26 mouse cellular contexts compared by ENCODE assay signal in the genomic region with DNA sequence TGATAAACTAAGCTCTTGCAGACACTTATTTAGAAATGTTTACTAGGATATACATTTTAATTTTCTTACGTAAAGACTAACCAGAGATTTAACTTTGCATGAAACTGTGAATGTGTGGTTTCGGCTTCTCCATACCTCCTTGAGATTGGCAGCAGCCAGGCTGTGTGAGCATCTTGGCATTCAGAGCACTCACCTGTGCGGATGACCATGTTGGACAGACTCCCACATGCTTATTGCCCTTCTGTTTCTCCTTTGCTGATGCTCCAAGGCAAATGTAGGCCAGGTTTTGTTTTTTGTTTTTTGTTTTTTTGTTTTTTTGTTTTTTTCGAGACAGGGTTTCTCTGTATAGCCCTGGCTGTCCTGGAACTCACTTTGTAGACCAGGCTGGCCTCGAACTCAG. TPM values are rescaled to one million over a fixed set of nuclear protein-coding genes. Genes with fewer than 3 reads are reported as not detected.
DNase-seq lines count a peak whose midpoint lies in the region; ATAC-seq and TF ChIP-seq lines count a peak whose summit lies in the region.
"Had no signal": no experiment of that assay in that cellular context is flagged by ENCODE, and none has a peak within 500 bp of the region (broad histone marks: within the 10 kb centered on the region; RNA-seq: fewer than 3 reads in every experiment).

No protein-coding gene starts in this region.

- H3K27ac ChIP-seq in heart, embryonic 10.5 days: no peak overlapping the region
- no peak overlapping the region for H3K27ac ChIP-seq in stomach, postnatal 0 days (replicated peaks)
- H3K27ac ChIP-seq: embryonic facial prominence, embryonic 12.5 days; embryonic facial prominence, embryonic 15.5 days; gastrocnemius, adult 2 months; heart, embryonic 15.5 days; hindbrain, embryonic 14.5 days had no signal

- intact Hi-C loops in heart, postnatal 36 days (cut with DNase I): no loop called here

- ATAC-seq in cerebellum, adult (ENCODE audit: insufficient number of reproducible peaks, low FRiP score, low TSS enrichment): peak; percentile 64; the same call in 1 of the 2 replicates
- no peak for ATAC-seq in stomach, postnatal 0 days (ENCODE audit: low FRiP score, low TSS enrichment)
- ATAC-seq: activated CD4-positive, CD25-positive, alpha-beta regulatory T cell, adult 4 months; forebrain, embryonic 14.5 days; forebrain, postnatal 0 days had no signal

- H3K9ac ChIP-seq in stomach, postnatal 0 days (ENCODE audit: low read length): no peak overlapping the region
- H3K9ac ChIP-seq: embryonic facial prominence, embryonic 12.5 days; embryonic facial prominence, embryonic 15.5 days; forebrain, postnatal 0 days; heart, embryonic 12.5 days; heart, embryonic 15.5 days; hindbrain, embryonic 14.5 days had no signal

- H3K4me2 ChIP-seq in stomach, postnatal 0 days (replicated peaks; ENCODE audit: low read depth): no peak overlapping the region
- H3K4me2 ChIP-seq: embryonic facial prominence, embryonic 12.5 days; embryonic facial prominence, embryonic 15.5 days; heart, embryonic 12.5 days; heart, embryonic 15.5 days; hindbrain, embryonic 14.5 days had no signal

- no peaks in the 10 kb centered on the region for H3K9me3 ChIP-seq in heart, embryonic 10.5 days
- H3K9me3 ChIP-seq in stomach, postnatal 0 days (ENCODE audit: control insufficient read depth, low read length): no peaks in the 10 kb centered on the region
- H3K9me3 ChIP-seq: embryonic facial prominence, embryonic 12.5 days; embryonic facial prominence, embryonic 15.5 days; heart, embryonic 12.5 days; heart, embryonic 15.5 days had no signal

- no peak for TF ChIP-seq EP300 in stomach, postnatal 0 days (optimal IDR thresholded peaks at IDR 0.05)

- WGBS in heart, embryonic 10.5 days: 93% methylated on average over 5 of the region's 5 CpGs
- WGBS in stomach, postnatal 0 days: 95% methylated on average over 5 of the region's 5 CpGs

- no peaks in the 10 kb centered on the region for H3K27me3 ChIP-seq in heart, embryonic 10.5 days (ENCODE audit: insufficient read depth, poor library complexity, severe bottlenecking)
- H3K27me3 ChIP-seq in stomach, postnatal 0 days (ENCODE audit: control insufficient read depth, insufficient read depth, low read length): no peaks in the 10 kb centered on the region
- H3K27me3 ChIP-seq: embryonic facial prominence, embryonic 12.5 days; embryonic facial prominence, embryonic 15.5 days; heart, embryonic 12.5 days; heart, embryonic 15.5 days had no signal

- no peak overlapping the region for H3K4me3 ChIP-seq in heart, embryonic 10.5 days
- no peak overlapping the region for H3K4me3 ChIP-seq in stomach, postnatal 0 days (ENCODE audit: low read depth, low read length)
- H3K4me3 ChIP-seq: embryonic facial prominence, embryonic 12.5 days; embryonic facial prominence, embryonic 15.5 days; gastrocnemius, adult 2 months; heart, embryonic 12.5 days; heart, embryonic 15.5 days had no signal

- no peak for DNase-seq in cerebellum, adult 11-12 months
- DNase-seq in heart, embryonic 10.5 days (ENCODE audit: low spot score): peak; percentile 3
- DNase-seq in heart, postnatal 36 days: no peak
- peak; percentile 53 to 59 for DNase-seq in cerebellum, postnatal 10 days
- peak; percentile 38 to 39 for DNase-seq in cerebellum, postnatal 36 days
- no peak for DNase-seq in stomach, postnatal 0 days (ENCODE audit: low spot score)
- no peak for DNase-seq in thymus, postnatal 14 days
- DNase-seq: adrenal gland, adult 8-10 months; adrenal gland, postnatal 25 days; forebrain, postnatal 0 days; gastrocnemius, adult 2 months; gastrocnemius, postnatal 14 days; heart, adult 11 months; heart, postnatal 10 days; heart, postnatal 4 days; kidney, adult 11 months; kidney, adult 8-10 months had no signal

- no peak for TF ChIP-seq CTCF in stomach, postnatal 0 days (IDR thresholded peaks at IDR 0.05; ENCODE audit: low read depth)

- H3K4me1 ChIP-seq in heart, embryonic 10.5 days: no peaks in the 10 kb centered on the region
- no peaks in the 10 kb centered on the region for H3K4me1 ChIP-seq in stomach, postnatal 0 days (replicated peaks; ENCODE audit: control insufficient read depth, insufficient read depth)
- H3K4me1 ChIP-seq: embryonic facial prominence, embryonic 12.5 days; embryonic facial prominence, embryonic 15.5 days had no signal

- H3K36me3 ChIP-seq in heart, embryonic 10.5 days: peaks cover 8% of the 10 kb centered on the region; the same call in 1 of the 2 replicates
- H3K36me3 ChIP-seq in stomach, postnatal 0 days (ENCODE audit: control insufficient read depth, insufficient read depth, low read length): no peaks in the 10 kb centered on the region
- H3K36me3 ChIP-seq: embryonic facial prominence, embryonic 12.5 days; heart, embryonic 15.5 days had no signal

RNA-seq across cellular contexts. Expression of a gene that starts 44.2 kb away (rescaled TPM):
- polyA plus RNA-seq in heart, embryonic 10.5 days (2016; fragmentation: Nextera tagmentation; extraction: Ambion mirVana): 0.28 and 0.31 TPM in 2 replicates
- not detected for total RNA-seq in heart, postnatal 36 days (2021)
- polyA plus RNA-seq in stomach, postnatal 0 days (2015; fragmentation: Nextera tagmentation; extraction: Ambion mirVana): 19.2 and 22.7 TPM in 2 replicates
- total RNA-seq: common myeloid progenitor, adult 5-6 weeks; gastrocnemius, postnatal 14 days had no signal

Comparison
In these comparisons a context has a peak if more than half of its experiments do, and no peak if none do; other contexts are left out.
1. DNase-seq: peak in heart, embryonic 10.5 days (single experiment), cerebellum, postnatal 10 days (2 of 2) and cerebellum, postnatal 36 days (2 of 2); none in cerebellum, adult 11-12 months (single experiment), heart, postnatal 36 days (0 of 2), stomach, postnatal 0 days (single experiment) and thymus, postnatal 14 days (single experiment).
2. RNA of a gene that starts 44.2 kb away (polyA plus RNA-seq): 19.2 to 22.7 TPM in stomach, postnatal 0 days; 0.28 to 0.31 TPM in heart, embryonic 10.5 days; every median in the first group is over 10 times any median in the second.